Mouse (Mus musculus) heart, adult 18-20 months (tissue): ENCODE results near the gene Nkpd1. TPM values are rescaled to one million over a fixed set of nuclear protein-coding genes. Genes with fewer than 3 reads are reported as not detected.
"Not testable (repeated sequence)": the region's sequence is repeated elsewhere in the genome, so short reads cannot be mapped to it uniquely, and the experiment has no call there.

Experiments
- DNase-seq, 2 experiments: peaks; one replicate each; pipeline ENCODE4 v3.0.0; 2021 to 2022; ENCODE audit warnings: mixed read lengths in 1 of 2
- total RNA-seq, 2 experiments: library from RNA; stranded (reverse); gene quantifications; 2 replicates each; pipeline ENCODE4 v1.2.3; 2021

The Nkpd1 gene
- total RNA-seq, 2 experiments from 2014 or later, result 0.18 TPM; not detected in 1

DNA sequence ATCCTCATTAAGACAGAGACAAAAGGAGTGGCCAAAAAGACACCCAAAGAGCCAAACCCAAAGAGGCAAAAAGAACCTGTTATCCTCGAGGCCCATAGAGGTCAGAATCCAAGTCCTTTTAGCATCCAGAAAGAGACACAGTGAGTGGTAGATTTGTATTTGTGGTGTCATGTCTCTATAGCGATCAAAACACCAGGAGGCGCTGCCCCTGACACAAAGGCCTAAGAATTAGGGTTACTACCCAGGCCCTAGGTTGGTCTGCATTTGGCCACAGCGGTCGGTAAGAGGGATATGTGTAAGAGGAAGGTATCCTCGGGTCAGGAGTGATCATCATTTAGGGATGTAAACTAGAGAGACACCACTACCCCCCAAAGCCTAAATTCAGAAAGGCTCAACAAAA is 11.3 kb upstream of the Nkpd1 start:
- no peak for DNase-seq

DNA sequence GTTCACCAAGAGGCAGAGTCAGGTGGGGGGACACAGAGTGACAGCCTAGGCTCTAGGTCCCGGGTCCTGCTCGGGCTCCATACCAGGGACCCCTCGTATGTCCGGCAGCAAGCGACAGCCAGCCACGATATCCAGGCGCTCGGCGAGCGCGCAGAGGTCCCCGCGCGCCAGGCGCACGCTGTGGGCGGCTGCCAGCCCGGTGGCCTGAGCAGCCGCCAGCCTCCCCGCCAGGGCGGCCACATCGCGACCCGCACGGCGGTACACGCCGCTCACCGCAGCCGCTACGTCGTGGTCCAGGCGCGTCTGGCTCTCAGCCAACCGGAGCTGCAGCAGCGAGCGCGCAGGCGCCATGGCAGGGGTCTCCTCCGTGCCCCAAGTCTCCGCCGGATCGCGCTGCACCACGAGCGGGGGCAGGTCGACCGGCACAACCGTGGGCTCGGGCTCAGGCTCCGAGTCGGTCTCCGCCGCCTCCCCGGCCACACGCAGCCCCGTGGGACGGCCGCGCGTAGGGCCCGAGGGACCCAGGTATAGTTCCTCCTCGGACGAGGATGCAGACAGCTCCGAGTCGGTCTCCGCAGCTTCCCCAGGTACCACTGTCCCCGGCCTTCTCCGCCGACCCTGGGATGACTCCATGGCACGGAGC is 10.5 kb upstream of the Nkpd1 start:
- DNase-seq, result peak in 1 of 2 experiments; percentile 35

DNA sequence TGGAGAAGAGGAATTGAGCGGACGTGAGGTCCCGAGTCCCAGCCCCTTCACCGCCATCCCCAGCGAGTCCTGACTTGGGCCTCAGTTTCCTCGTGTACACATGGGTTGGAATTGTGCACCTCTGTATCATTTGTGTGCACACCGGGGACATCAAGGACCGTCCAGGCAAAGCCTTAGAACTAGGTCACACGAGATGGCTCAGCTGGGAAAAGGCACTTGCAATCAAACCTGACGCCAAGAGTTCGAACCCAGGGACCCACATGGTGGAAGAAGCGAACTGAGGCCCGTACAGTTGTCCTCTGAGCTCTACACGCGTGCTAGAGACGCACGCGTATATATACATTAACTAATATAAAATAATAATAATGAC is 10.0 kb upstream of the Nkpd1 start:
- DNase-seq, result peak in 1 of 2 experiments; percentile 34

DNA sequence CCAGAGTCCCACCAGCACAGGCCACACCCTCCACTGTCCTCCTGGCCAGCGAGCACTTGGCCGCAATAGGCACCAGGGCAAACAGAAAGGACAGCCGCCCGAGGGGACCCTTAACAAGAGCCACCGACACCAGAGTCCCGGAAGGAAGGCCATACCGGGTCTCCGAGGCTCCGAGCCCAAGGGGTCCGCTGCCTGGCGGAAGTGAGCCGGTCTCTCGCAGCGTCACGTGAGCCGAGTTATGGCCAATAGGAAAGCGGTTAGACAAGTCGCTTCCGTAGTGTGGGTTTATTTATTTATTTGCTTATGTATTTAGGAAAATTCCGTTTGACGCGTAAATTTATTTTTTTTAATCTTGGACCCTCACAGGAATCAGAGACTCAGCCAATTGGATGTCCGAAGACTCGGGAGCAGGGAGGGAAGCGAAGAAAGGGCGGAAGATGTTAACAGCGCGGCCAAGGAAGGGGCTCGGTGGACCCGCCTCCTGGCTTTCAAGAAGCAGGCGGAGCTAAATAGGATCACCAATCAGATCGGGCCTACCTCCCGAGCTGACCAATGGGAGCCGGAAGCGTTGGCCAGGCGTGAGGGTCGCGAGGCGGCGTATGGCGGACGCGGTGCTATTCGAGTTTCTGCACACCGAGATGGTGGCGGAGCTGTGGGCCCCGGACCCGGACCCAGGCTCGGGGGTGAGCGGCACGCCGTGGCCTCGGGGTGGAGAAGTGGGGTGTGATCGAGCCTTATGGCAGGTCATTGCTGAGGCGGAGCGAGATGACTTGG is 9.3 kb upstream of the Nkpd1 start, which contains the start of the genes Bloc1s3 and Trappc6a:
Bloc1s3 (minus strand) TSS at position 218 of the 774 bp plus-strand sequence.
Trappc6a (plus strand) TSS at position 246 of the 774 bp plus-strand sequence.
- peak; percentile 96 for DNase-seq

DNA sequence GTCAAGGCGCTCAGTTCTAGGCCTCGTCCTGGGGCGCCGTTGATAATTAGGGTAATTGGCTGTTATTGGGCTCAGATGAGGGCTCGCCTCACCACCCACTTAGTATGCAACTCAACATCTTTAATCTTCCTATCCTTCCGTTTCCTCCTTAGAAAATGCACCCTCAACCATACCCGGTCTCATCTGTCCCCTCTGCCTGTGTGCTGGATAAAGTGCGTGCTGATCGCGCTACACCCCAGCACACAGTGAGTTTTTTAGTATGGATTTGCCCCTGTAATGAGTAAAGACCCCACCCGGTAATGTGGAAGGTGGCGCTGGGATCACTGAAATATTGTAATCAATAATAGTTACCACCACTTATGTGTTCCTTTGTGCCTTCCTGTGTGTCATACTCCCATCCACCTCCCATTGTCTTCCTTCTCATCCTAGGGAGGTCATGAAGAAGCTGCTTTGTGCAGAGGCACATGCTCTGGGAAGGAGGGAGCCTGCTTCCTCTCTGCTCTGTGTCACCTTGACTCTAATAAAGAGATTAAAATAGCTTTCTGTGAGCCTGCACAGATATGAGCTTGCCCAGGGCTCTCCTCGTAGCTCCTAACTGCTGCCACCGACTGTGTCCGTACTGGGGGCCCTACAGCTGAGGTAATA is 8.6 kb upstream of the Nkpd1 start:
- no peak for DNase-seq

DNA sequence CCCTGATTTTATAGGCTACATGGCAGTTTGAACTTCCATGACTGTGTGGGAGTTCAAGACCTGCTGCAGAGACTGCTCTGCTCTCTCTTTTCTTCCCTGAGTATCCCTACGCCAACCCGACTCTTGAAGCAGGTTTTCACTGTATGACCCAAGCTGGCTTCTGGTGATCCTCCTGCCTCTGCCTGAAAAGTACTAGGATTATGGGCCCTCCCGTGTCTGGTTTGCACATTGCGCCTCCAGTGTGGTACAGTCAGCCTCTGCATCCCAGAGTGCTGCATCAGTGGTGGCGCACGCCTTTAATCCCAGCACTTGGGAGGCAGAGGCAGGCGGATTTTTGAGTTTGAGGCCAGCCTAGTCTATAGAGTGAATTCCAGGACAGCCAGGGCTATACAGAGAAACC is 7.9 kb upstream of the Nkpd1 start:
- DNase-seq, result no peak

DNA sequence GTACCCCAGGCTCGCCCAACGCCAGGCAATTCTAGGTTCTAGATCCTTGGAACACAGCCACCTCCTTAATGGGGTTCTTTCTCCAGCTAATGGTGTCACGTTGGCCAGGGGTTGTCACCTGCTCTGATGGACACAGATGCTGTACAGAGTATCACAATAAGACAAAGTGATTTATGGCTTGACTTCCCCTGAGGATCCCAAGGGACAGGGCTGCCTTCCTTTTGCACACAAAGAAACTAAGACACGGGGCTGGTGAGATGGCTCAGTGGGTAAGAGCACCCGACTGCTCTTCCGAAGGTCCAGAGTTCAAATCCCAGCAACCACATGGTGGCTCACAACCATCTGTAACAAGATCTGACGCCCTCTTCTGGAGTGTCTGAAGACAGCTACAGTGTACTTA is 5.7 kb upstream of the Nkpd1 start:
- not testable (repeated sequence) for DNase-seq

DNA sequence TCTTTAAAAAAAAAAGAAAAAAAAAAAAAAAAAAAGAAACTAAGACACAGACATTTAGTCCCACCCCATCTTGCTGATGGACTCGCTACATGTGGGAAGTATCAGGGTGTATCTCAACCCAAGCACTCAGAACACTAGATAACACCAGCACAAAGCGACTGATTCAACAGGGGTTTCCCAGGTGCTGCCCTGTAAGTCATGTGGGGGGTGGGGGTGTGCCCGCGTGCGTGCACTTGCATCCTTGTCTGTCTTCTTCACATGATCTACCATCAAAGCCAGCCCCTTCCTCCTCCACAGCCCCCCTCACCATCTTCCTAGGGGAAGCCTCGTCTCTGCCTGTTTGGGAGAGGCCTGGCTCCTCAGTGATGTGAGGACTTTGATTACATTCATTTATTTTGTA is 5.3 kb upstream of the Nkpd1 start:
- no peak for DNase-seq

DNA sequence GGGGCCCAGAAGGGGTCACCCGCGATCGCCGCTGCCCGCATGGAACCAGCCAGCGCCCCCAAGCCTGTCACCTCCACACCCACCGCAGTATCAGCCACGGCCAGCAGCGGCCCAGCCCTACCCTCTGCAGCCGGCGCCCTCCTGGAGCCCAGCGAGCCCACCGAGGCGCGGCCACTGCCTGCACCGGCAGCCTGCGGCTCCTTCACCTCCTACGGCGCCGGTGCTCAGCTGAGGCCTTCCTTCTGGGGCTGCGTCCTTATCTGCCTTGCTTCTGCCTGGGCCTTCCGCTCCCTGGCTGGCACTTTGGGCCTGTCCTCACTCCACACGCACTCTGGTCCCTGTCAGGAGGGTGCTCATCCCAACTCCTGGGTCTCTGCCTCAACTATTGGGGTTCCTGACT is 2.4 kb downstream of the Nkpd1 start:
- DNase-seq, result no peak

DNA sequence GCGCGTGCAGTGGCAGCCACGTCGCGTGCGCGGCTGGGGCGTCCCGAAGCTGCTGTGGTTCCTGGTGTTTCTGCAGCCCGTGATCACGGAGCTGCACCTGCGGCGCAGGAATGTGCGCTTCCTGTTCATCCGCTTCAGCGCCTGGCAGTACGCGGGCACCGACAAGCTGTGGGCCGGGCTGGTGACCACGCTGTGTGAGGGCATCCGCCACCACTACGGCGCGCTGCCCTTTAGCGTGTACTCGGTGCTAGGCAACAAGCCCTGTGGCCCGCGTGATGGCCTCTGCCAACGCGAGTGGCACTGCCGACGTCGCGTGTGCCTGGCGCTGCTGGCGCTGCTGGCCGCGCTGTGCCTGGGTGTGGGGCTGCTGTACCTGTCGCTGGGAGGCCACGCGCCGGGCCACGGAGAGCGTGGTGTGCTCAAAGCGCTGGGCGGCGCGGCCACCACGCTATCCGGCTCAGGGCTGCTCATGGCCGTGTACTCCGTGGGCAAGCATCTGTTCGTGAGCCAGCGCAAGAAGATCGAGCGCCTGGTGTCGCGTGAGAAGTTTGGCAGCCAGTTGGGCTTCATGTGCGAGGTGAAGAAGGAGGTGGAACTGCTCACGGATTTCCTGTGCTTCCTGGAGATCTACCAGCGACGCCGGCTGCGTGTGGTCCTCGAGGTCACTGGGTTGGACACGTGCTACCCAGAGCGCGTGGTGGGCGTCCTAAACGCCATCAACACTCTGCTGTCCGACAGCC is 5.5 kb downstream of the Nkpd1 start:
- no peak for DNase-seq

DNA sequence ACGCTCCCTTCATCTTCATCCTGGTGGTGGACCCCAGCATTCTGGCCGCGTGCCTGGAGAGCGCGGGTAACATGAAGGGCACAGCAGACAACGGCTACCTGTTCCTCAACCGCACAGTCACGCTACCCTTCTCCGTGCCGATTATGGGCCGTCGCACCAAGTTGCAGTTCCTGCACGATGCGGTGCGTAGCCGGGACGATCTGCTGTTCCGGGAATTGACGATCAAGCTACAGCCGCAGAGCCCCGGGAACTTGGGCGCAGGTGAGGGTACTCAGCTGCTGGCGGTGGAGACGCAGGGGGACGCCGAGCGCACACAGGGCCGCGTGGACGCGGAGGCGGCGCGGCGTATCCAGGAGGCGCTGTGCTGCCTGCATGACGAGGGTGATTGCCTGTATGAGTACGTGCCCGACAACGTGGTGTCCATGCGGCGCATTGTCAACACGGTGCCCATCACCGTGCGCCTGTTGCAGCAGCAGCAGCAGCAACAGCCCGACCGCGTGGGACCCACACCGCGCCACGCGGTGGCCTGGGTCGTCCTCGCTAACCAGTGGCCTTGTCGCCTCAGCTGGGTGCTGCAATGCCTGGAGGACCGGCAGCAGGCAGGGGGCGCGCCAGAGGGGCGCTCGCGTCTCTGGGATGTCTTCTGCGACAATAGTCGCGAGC is 6.2 kb downstream of the Nkpd1 start:
- peak in 1 of 2 experiments; percentile 68 for DNase-seq

DNA sequence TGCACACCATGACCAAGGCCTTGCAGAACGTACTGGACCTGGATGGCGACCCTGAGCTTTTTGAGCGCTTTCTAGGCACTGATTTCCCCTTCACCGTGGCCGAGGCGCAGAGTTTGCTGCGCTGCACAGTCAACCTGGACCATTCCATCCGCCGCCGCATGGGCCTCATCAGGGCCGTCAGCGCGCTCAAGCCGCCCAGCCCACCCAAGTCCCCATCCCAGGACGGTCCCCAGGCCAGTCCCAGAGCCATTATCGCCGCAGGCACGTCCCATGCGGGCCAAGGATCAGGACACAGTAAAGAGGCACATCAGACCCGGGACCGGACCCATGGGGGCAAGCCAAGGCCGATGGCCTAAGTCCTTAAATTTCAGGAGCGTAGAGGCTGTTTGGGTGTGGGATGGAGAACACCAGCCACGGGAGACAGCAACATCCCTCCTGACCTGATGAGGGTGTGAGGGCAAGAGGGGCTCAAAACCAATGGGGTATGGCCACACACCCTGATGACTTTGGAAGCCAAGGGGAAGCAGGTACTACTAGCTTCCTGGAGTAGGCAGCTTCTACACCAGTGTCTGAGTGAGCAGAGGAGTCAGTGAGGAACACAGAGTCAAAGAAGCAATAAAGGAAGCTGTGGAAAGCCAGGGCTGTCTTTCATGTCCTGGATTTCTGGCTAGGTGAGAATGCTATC is 6.9 kb downstream of the Nkpd1 start:
- DNase-seq, result no peak

DNA sequence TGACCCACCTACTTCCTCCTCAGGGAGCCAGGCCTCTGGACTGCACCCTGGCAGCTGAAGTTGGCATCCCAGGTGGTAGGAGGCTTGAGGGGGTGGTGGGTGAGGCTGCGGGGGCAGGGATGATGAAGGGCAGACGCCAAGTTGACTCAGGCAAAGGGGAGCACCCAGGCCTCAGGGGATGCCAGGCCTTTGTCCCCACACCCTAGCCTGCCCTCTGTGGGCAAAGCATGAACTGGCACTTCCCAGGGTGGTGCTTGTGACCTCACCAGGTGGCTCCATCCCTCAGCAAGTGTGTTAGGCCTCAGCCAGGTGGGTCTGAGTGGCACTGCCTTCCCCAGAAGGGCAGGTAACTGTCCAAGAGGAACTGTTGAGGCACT is 7.5 kb downstream of the Nkpd1 start:
- no peak for DNase-seq

DNA sequence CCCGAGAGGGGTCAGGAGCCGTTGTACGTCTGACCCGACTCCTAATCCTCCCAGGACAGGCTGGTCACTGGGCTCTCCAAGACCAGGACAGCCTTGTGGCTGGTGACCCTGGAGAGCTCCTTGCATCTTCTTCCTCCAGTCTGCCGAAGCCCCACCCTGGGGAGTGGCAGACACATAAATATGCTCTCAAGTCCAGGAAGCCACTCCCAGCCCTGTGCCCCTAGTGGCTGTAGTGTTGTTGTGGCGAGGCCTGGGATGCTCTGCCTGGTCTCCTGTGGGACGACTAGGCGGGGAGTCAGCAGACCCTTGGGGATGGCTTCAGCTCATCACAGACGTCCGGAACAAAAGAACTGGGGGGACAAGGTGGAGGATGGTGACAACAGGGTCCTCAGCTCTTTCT is 13.4 kb downstream of the Nkpd1 start:
- no peak for DNase-seq

DNA sequence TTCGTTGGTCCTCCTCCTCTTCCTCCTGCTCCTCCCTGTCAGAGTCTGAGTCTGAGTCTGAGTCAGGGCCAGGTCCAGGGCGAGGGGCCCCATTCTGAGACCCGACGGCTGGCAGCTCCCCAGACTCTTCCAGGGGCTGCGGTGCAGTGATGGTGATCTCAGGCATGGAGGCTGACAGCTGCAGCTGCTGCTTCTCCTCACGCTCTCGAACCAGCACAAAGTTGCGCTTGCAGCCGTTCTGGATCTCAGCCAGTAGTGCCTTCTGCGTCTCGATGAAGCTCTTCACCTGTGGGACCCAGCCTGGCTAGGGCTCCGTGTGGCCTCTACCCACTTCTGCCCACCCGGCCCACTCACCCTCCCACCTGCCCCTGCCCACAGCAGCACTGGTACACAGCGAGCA is 14.6 kb downstream of the Nkpd1 start:
- DNase-seq, result no peak

DNA sequence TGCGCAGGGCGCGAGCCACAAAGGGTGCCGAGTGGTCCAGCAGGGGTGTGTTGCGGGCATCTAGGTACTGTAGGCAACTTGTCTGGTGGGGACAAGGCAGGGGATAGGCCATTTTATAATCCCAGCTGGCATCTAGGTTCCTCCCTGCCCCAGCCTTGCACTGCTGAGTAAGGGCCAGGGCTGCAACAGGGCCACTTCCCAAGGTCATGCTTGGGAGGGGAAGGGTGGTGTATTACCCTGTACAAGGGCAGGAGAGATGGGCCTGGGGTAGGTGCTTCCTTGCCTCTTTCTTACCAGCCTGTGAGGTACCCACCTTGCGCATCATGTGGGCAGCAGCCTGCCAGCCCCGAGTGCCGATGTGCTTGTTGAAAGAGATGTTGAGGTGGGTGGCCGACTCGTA is 17.0 kb downstream of the Nkpd1 start:
- no peak for DNase-seq

DNA sequence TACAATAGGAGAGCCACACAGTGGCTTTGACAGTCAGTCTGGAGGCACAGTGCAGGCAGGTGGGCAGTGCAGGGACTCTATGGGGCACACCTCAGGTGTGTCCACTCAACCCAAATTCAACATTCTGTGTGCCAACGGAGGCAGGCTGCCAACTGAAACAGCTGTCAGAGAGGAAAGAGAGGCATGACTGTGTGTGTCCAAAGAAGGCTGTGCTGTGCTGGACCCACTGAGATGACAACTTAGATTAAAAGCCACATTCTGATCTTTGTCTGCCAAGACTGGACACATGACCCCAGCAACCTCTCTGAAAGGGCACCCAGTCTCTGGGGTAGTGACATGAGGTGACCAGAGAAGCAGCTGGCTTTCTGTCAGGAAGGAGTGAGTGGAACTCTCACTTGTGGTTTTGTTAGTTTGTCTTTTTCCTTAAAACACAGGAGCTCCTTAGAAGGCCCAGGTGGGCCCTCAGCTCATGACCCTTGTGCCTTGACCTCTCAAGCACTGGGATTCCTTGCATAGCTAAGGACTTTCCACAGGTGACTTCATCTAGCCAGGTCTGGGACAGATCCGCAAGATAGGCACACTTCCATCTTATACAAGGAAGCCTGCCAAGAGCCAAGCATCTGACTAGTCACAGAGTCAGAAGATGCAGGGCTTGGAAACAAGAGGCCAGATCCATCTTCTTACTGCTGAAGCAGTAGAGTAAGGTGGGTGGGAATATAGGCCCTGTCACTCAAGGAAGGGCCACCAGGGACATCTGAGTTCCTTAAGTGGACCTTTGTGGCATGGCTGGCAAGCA is 23.3 kb downstream of the Nkpd1 start:
- no peak for DNase-seq

DNA sequence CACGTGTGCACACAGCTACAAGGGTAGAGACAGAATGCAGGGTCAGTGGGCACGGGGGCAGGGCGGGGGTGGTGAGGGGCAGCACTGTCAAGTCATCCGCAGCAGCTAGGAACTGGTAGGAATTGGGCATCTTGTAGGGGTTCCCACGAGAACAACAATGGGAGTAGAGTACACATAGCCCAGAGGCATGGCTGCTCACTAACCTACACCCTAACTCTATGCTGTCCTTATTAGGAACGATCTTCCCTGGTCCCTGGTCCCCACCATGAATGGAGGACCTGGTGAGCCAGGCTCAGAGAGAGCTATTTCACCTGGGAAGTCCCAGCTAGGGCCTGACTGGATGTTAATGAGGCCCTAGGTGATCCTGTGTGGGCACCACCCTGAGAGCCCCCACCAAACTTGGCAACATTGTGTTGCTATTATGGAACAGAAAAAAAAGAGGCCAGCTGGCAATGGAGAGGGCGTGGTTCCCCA is 24.1 kb downstream of the Nkpd1 start:
- DNase-seq, result no peak

DNA sequence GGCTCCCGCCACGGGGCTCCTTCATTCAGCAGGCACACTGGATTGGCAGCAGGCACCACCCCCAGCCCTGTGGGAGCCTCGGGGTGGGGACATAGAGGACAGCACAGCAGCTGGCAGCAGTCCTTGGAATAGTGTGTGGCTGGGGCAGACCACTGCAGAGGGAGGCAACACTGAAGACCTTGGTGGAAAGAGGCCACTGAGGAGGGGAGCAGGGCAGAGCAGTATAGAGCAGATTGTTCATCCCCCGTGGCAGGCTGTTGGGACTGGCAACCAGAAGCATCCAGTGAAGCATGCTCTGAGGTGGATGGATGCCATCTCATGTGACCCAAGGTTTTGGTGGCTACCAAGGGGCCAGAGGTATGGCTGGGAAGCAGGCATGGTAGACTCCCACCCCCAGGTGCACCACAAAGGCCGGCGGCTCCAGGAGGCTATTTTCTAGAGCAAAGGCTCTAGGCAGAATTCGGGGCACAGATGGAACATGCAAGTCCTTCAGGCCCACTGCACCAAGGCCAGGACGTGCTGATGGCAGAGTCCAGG is 24.6 kb downstream of the Nkpd1 start:
- DNase-seq, result peak in 1 of 2 experiments; percentile 30

DNA sequence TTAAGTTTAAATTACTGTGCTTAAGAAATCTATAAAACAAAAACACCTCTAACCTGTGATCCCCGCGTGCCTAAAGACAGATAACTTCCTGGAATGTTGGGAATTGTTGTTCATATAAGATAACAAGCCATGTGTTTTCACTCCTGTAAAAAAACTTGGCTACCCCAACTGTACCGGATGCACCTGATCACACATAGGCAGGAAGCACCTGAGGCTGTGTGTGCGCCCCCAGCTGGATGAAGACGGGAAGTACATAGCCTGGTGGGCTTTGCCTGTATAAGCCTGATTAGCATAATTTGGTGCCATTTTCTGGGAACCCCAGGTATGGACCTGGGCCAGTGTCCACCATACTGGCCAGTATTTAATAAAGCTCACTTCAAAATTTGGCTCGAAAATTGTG is 25.9 kb downstream of the Nkpd1 start:
- DNase-seq, result no peak
